Mouse (Mus musculus) cerebellum, adult 9-11 months (tissue): ENCODE data around the gene Pdilt.

Source experiments
- DNase-seq: peaks from one replicate; pipeline ENCODE4 v3.0.0; 2022

Gene Pdilt

DNA sequence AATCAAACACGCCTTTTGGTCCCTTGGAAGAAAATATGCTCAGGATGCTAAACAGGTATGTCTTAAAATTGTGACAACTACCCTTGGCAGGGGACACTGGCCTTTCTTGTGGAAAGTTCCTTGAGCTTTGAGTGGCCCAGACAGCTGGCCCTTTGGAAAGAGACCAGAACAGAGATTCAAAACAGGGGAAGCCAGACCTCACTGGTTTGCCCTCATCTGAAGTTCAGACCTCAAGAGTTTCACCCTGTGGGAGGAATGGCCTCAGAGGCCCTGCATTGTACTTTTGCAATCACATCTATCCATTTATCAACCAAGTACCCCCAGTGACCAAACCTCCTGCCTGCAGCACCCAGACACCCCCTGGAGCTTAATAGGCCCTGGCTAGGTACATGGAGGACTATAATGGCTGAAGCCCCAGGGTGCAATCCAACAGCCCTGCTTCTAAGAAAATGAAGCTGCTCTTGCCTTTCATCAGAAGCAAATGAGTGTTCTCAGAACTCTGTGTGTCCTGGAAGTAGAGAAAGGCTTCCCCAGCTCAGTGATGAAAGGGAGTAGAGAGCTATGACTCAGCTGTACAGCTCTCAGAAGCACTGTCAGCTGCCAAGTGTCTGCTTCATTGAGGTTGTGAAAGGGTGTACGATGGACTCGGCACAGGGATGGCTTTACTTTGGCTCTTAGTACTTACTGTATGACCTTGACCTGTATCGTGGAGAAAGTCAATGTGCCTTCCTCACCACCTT lies 33.1 kb downstream of the Pdilt start:
- DNase-seq: no peak

DNA sequence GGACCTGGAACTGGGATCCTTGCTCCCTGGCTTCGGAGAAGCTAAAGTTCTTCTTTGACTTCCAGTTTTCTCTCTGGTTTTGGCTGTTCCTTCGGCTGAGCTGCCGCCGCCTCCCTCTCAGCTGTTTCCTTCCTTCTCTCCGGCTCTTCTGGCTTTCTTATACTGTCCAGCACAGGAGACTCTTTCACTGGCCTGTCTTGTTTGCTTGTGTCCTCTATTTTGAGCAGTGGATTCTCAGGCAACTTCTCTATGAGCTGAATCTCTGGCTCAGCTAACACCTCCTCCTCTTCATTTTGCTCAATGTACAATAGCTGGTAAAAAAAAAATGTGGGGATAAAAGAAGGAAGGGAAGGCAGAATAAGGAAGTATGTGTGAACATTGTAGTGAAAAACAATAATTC lies 36.6 kb downstream of the Pdilt start:
- DNase-seq: no peak

DNA sequence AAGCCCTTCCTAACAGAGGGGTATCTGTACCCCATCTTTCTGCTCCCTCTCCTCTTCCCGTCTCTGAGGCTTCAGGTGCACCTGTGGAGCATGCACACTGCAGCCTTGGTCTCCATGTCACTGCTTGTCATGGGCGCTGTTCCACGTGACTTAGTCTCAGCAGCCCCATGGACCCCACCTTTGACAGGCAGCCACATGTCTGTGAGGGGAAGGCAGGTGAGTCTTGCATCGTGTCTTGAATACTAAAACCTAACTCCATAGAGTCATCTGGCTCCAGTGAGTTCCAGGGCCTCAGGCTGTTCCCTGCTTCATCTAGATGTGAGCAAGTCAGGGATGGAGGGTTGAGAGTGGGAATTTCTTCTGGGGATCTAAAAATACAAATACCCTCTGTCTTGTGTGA lies 39.1 kb downstream of the Pdilt start:
- DNase-seq: no peak

DNA sequence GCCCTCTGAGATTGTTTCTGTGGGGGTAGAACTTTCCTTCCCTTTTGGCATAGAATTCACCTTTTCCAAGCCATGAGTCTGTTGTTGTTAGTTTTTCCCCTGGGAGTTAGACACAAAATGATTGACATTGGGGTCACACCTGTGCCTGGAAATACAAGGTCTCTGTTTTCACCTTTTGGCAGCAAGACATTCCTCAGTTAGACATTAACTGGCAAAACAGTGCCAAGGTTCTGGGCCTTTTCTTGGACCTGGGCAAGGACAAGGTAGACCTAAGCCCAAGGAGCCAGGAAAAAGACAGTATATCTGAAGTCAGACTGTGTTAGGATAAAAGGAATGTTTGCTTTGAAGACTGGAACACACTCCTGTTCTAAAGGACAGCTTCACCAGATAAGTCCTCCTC lies 44.0 kb downstream of the Pdilt start, which contains the start of gene Umod:
Gene Umod (minus strand): TSS at position 27 of the 400 bp plus-strand sequence.
- DNase-seq: no peak

DNA sequence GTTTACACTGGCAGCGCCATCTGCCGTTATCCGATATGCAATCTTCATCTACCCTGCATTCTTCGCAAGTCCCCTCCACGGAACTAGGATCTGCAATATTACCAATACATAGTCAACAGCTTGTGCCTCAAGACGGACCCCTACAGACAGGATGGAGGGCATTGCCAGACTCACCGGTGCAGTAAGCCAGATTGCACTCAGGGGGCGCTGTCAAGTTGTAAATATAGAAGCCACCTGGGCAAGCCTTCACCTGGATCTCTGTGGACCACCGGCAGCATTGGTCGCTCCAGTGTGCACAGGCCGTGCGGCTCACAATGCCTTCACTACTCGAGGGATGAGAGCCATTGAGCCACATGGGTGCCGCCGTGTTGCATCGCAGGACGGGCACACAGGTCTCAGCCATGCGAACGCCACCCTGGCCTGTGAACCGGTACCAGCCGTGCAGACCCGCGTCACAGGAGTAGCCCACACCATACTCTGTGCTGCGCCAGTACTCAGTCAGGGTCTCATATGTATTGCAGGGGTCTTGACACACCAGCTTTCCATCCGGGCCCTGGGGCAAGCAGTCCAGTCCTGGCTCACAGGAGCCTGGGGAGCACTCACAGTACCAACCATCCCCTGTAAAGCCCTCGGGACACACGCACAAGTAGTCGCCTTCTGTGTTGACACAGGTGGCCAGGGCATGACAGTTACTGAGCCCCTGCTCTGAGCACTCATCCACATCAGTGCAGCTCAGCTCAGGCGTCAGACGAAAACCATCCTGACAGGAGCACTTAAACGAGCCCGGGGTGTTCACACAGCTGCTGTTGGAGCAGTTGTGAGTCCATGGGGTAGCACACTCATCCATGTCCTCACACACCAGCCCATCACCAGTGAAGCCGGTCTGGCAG lies 46.5 kb downstream of the Pdilt start:
- no peak for DNase-seq

DNA sequence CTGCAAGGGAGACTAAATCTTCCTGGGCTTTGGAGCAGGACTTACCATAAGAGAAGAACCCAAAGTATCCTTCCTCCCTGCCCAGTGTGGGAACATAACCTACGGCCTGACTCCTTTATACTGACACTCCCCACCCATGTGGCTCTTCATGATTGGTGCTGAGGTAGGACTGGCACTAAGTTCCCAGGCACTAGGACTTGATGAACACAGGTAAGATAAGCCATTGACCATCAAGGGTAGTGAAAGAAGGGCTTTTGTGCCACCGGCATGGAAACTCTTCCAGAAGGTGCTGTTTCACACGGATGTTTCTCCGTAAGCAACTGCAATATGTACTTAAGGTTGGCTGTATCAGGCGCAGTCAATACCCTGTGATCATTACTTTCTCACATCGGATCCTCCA lies 64.1 kb downstream of the Pdilt start, which contains the start of gene Gp2:
Gene Gp2 (minus strand): TSS at position 101 of the 400 bp plus-strand sequence.
- DNase-seq: no peak

DNA sequence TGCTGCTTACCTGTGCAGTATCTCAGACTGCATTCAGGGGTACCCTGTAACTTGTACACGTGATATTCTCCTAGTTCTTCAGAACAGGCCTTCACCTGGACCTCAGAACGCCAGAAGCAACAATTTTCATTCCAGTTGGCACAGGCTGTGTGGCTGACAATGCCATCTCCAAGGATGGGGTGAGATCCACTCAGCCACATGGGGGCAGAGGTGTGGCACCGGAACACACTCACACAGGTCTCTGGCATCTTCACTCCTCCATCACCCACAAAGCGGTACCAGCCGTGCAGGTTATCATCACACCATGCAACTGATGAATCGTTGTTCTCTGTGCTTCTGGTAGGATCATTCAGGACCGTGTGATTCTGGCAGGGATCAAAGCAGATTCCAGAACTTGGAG lies 69.1 kb downstream of the Pdilt start:
- DNase-seq: no peak

DNA sequence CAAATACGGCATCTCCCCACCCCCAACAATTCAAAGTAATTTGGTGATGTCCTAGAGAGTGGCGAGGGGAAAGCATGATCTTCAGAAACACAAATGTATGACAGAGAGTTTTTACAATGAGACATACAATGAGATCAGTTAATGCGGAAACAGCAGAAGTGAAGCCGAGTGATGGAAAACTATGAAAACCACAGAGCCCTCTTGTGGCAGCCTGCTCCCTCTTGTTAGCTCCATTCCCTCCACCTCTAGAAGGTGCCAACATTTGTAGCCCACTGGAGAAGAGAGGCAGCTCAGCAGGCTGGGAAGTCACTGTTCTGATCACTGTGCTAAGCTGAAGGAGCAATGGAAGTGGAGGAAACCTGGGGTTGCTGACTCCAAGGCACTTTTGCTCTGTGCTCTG lies 79.4 kb downstream of the Pdilt start:
- DNase-seq: no peak

DNA sequence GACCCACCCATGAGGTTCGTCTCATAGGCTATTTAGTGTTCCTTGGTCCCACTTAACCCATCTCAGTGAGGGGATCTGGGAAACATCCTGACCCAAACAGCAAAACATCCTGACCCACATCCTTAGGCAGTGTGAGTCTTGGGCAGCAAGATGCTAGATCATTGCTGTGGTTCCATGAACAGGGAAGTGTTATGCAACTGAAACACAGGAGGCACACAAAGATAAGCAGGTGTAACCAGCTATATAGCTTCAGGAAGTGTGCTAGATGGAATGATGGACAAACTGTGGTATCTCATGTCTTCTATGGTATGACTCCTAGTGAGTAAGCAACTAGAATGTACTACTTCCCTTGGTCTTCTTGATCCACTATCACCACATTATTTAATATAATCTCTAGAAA lies 81.4 kb downstream of the Pdilt start:
- no peak for DNase-seq
